Comparison of ENCODE assay signal across 12 mouse cellular contexts in the genomic region with DNA sequence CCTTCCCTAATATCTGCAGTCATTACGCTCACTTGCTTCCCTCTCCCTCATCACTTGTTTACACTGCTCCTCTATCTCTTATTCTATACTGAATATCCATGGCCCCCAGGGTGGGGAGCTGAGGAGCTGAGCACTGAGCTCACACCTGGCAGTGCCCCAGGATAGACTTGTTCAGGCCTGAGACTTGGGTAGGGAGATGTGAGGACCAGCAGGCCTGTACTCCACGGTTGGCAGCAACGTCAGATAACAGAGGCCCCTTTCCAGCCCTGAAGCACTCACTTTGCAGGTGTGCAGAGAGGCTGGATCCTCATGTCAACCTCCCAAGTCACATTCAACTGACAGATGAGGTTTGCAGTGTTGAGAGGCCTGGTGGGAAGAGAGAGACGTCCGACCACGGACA. TPM values are rescaled to one million over a fixed set of nuclear protein-coding genes. Genes with fewer than 3 reads are reported as not detected.
DNase-seq lines count a peak whose midpoint lies in the region; ATAC-seq and TF ChIP-seq lines count a peak whose summit lies in the region.
"Had no signal": no experiment of that assay in that cellular context is flagged by ENCODE, and none has a peak within 500 bp of the region (broad histone marks: within the 10 kb centered on the region; RNA-seq: fewer than 3 reads in every experiment).

No protein-coding gene starts in this region.

- TF ChIP-seq EP300 in liver, embryonic 14.5 days (IDR thresholded peaks at IDR 0.05; ENCODE audit: low read depth): no peak

- no peak overlapping the region for H3K27ac ChIP-seq in kidney, embryonic 15.5 days
- peak overlapping the region; percentile 11; the same call in 1 of the 2 replicates for H3K27ac ChIP-seq in embryonic facial prominence, embryonic 12.5 days
- no peak overlapping the region for H3K27ac ChIP-seq in liver, embryonic 14.5 days

- no peak for DNase-seq in cerebellum, postnatal 4 days (ENCODE audit: low spot score in 2 of 2)
- DNase-seq in kidney, adult 8-10 months: no peak
- DNase-seq in liver, embryonic 14.5 days (ENCODE audit: low read depth in 3 of 3, low spot score in 3 of 3): no peak
- no peak for DNase-seq in natural killer cell, adult 2 months (ENCODE audit: low spot score in 2 of 2)
- DNase-seq in spleen, postnatal 4 days (ENCODE audit: low spot score in 2 of 2): no peak
- DNase-seq: kidney, postnatal 25 days; thymus, adult 2 months had no signal

- no peaks in the 10 kb centered on the region for H3K27me3 ChIP-seq in kidney, embryonic 15.5 days
- no peaks in the 10 kb centered on the region for H3K27me3 ChIP-seq in embryonic facial prominence, embryonic 12.5 days
- no peaks in the 10 kb centered on the region for H3K27me3 ChIP-seq in liver, embryonic 14.5 days (ENCODE audit: control insufficient read depth, insufficient read depth, low read length)
- H3K27me3 ChIP-seq: heart, embryonic 12.5 days had no signal

- no peaks in the 10 kb centered on the region for H3K9me3 ChIP-seq in kidney, embryonic 15.5 days (replicated peaks)
- no peaks in the 10 kb centered on the region for H3K9me3 ChIP-seq in embryonic facial prominence, embryonic 12.5 days
- no peaks in the 10 kb centered on the region for H3K9me3 ChIP-seq in liver, embryonic 14.5 days (ENCODE audit: control insufficient read depth, low read length)
- H3K9me3 ChIP-seq: heart, embryonic 12.5 days had no signal

- H3K4me3 ChIP-seq in kidney, embryonic 15.5 days (replicated peaks): no peak overlapping the region
- H3K4me3 ChIP-seq in embryonic facial prominence, embryonic 12.5 days: no peak overlapping the region
- H3K4me3 ChIP-seq in liver, embryonic 14.5 days (ENCODE audit: insufficient read depth in 1 of 2, low read depth in 2 of 2, low read length in 2 of 2): no peak overlapping the region
- H3K4me3 ChIP-seq: heart, embryonic 12.5 days had no signal

- no peak overlapping the region for H3K9ac ChIP-seq in kidney, embryonic 15.5 days
- H3K9ac ChIP-seq in embryonic facial prominence, embryonic 12.5 days: no peak overlapping the region
- H3K9ac ChIP-seq in liver, embryonic 14.5 days (replicated peaks): no peak overlapping the region
- H3K9ac ChIP-seq: heart, embryonic 12.5 days had no signal

- peaks cover 12% of the 10 kb centered on the region; the same call in 1 of the 2 replicates for H3K4me1 ChIP-seq in kidney, embryonic 15.5 days
- H3K4me1 ChIP-seq in embryonic facial prominence, embryonic 12.5 days: no peaks in the 10 kb centered on the region
- H3K4me1 ChIP-seq in liver, embryonic 14.5 days (replicated peaks; ENCODE audit: control insufficient read depth in 2 of 2, insufficient read depth in 2 of 2, low read length in 1 of 2): peaks cover 17 to 20% of the 10 kb centered on the region in 2 experiments

- 54% methylated on average over 6 of the region's 6 CpGs for WGBS in kidney, embryonic 15.5 days
- 62% methylated on average over 6 of the region's 6 CpGs for WGBS in embryonic facial prominence, embryonic 12.5 days
- WGBS in liver, embryonic 14.5 days (ENCODE audit: insufficient replicate concordance): 58% methylated on average over 6 of the region's 6 CpGs

- no peak for TF ChIP-seq CTCF in liver, embryonic 14.5 days (IDR thresholded peaks at IDR 0.05; ENCODE audit: low read depth)

- H3K4me2 ChIP-seq in kidney, embryonic 15.5 days: no peak overlapping the region
- H3K4me2 ChIP-seq in embryonic facial prominence, embryonic 12.5 days (replicated peaks): no peak overlapping the region
- no peak overlapping the region for H3K4me2 ChIP-seq in liver, embryonic 14.5 days (ENCODE audit: low read depth)
- H3K4me2 ChIP-seq: heart, embryonic 12.5 days had no signal

- peaks cover 17% of the 10 kb centered on the region for H3K36me3 ChIP-seq in kidney, embryonic 15.5 days
- H3K36me3 ChIP-seq in embryonic facial prominence, embryonic 12.5 days: peaks cover 15% of the 10 kb centered on the region
- peaks cover 18% of the 10 kb centered on the region for H3K36me3 ChIP-seq in liver, embryonic 14.5 days (replicated peaks; ENCODE audit: control insufficient read depth, insufficient read depth, low read depth)

- ATAC-seq in cerebellum, adult (ENCODE audit: insufficient number of reproducible peaks, low FRiP score, low TSS enrichment): 0 out of 2 replicates have a peak, but pooled peaks have one; percentile 28
- peak; percentile 30; the same call in 1 of the 2 replicates for ATAC-seq in kidney, embryonic 15.5 days (replicated peaks; ENCODE audit: low FRiP score)
- no peak for ATAC-seq in embryonic facial prominence, embryonic 12.5 days (ENCODE audit: insufficient number of reproducible peaks, insufficient read depth, low FRiP score, low TSS enrichment)
- peak; percentile 34; the same call in 1 of the 2 replicates for ATAC-seq in liver, embryonic 14.5 days (ENCODE audit: insufficient read depth)
- ATAC-seq: activated CD4-positive, CD25-positive, alpha-beta regulatory T cell, adult 4 months had no signal

RNA-seq across cellular contexts. Expression of a gene that starts 23.2 kb away (rescaled TPM):
- not detected in 2 replicates for polyA plus RNA-seq in kidney, embryonic 15.5 days (2015; fragmentation: Nextera tagmentation; extraction: Ambion mirVana)
- polyA plus RNA-seq in embryonic facial prominence, embryonic 12.5 days (2016; fragmentation: Nextera tagmentation; extraction: Ambion mirVana): not detected in 2 replicates
- not detected in 2 replicates for polyA plus RNA-seq in liver, embryonic 14.5 days (2012; rRNA removed)
- polyA plus RNA-seq in liver, embryonic 14.5 days (2014; fragmentation: Nextera tagmentation; extraction: Ambion mirVana): not detected in 2 replicates
- polyA plus RNA-seq: activated CD4-positive, CD25-positive, alpha-beta regulatory T cell, adult 4 months; heart, embryonic 12.5 days; thymus, adult 2 months had no signal

RNA-seq across cellular contexts. Expression of a gene that starts 39.6 kb away (rescaled TPM):
- polyA plus RNA-seq in kidney, embryonic 15.5 days (2015; fragmentation: Nextera tagmentation; extraction: Ambion mirVana): 0.17 and 3.2 TPM in 2 replicates
- 0.18 and 0.34 TPM in 2 replicates for polyA plus RNA-seq in embryonic facial prominence, embryonic 12.5 days (2016; fragmentation: Nextera tagmentation; extraction: Ambion mirVana)
- not detected in 2 replicates for polyA plus RNA-seq in liver, embryonic 14.5 days (2012; rRNA removed)
- not detected in 2 replicates for polyA plus RNA-seq in liver, embryonic 14.5 days (2014; fragmentation: Nextera tagmentation; extraction: Ambion mirVana)
- polyA plus RNA-seq: activated CD4-positive, CD25-positive, alpha-beta regulatory T cell, adult 4 months; heart, embryonic 12.5 days had no signal

RNA-seq across cellular contexts. Expression of a gene that starts 40.8 kb away (rescaled TPM):
- 61.6 and 62.9 TPM in 2 replicates for polyA plus RNA-seq in kidney, embryonic 15.5 days (2015; fragmentation: Nextera tagmentation; extraction: Ambion mirVana)
- polyA plus RNA-seq in embryonic facial prominence, embryonic 12.5 days (2016; fragmentation: Nextera tagmentation; extraction: Ambion mirVana): 150 and 155 TPM in 2 replicates
- polyA plus RNA-seq in liver, embryonic 14.5 days (2012; rRNA removed): 19.1 and 23.5 TPM in 2 replicates
- 39.4 and 42.9 TPM in 2 replicates for polyA plus RNA-seq in liver, embryonic 14.5 days (2014; fragmentation: Nextera tagmentation; extraction: Ambion mirVana)

RNA-seq across cellular contexts. Expression of a gene that starts 40.9 kb away (rescaled TPM):
- not detected in 2 replicates for polyA plus RNA-seq in kidney, embryonic 15.5 days (2015; fragmentation: Nextera tagmentation; extraction: Ambion mirVana)
- not detected in 2 replicates for polyA plus RNA-seq in embryonic facial prominence, embryonic 12.5 days (2016; fragmentation: Nextera tagmentation; extraction: Ambion mirVana)
- not detected in 2 replicates for polyA plus RNA-seq in liver, embryonic 14.5 days (2012; rRNA removed)
- not detected in 2 replicates for polyA plus RNA-seq in liver, embryonic 14.5 days (2014; fragmentation: Nextera tagmentation; extraction: Ambion mirVana)
- polyA plus RNA-seq: heart, embryonic 12.5 days; thymus, adult 2 months had no signal
